Mouse (Mus musculus) lung, embryonic 15.5 days (tissue): ENCODE results near the gene Grb10. TPM values are rescaled to one million over a fixed set of nuclear protein-coding genes. Genes with fewer than 3 reads are reported as not detected.

Experiments
- ATAC-seq: fragments of 200-750 bp; cut with Nextera tagmentation; 2 replicates; pipeline ENCODE4 v1.8.0; 2017; ENCODE audit warnings: moderate number of reproducible peaks, borderline replicate concordance; ENCODE audit not compliant: low FRiP score, low TSS enrichment; ENCODE audit errors: extremely low read depth
- H3K27ac ChIP-seq: fragments of 300-500 bp; sonication (generic); 2 replicates; pipeline ENCODE4 v1.5.1; 2015; ENCODE audit warnings: moderate library complexity, mild to moderate bottlenecking, inconsistent platforms
- H3K27me3 ChIP-seq: fragments of 300-500 bp; sonication (generic); 2 replicates; pipeline ENCODE4 v1.6.1; 2015; ENCODE audit warnings: inconsistent platforms
- H3K36me3 ChIP-seq: fragments of 300-500 bp; sonication (generic); 2 replicates; pipeline ENCODE4 v1.6.1; 2015; ENCODE audit warnings: inconsistent platforms
- H3K4me1 ChIP-seq: fragments of 300-500 bp; sonication (generic); 2 replicates; pipeline ENCODE4 v1.6.1; 2015; ENCODE audit warnings: inconsistent platforms
- H3K4me2 ChIP-seq: fragments of 300-500 bp; sonication (generic); 2 replicates; pipeline ENCODE4 v1.6.1; 2015; ENCODE audit warnings: inconsistent platforms, mild to moderate bottlenecking, moderate library complexity
- H3K4me3 ChIP-seq: fragments of 300-500 bp; sonication (generic); 2 replicates; pipeline ENCODE4 v1.5.1; 2015; ENCODE audit warnings: mild to moderate bottlenecking, inconsistent platforms
- H3K9ac ChIP-seq: fragments of 300-500 bp; sonication (generic); 2 replicates; pipeline ENCODE4 v1.6.1; 2015; ENCODE audit warnings: inconsistent platforms
- H3K9me3 ChIP-seq: fragments of 300-500 bp; sonication (generic); 2 replicates; pipeline ENCODE4 v1.6.1; 2016; ENCODE audit warnings: inconsistent platforms
- WGBS: fragments of 180-500 bp; shearing (Covaris S2); methylation state at CpG from one replicate; pipeline ENCODE4 v1.1.7; 2015; 5-methylcytosine and 5-hydroxymethylcytosine counted together
- polyA plus RNA-seq: library from polyadenylated mRNA; unstranded; fragments of >200 nt; fragmentation: Nextera tagmentation; extraction: Ambion mirVana; gene quantifications from 2 replicates; pipeline ENCODE4 v1.2.1, GENCODE M21; 2015

Grb10 gene
- polyA plus RNA-seq, 1 experiment from 2014 or later, result 600 TPM

DNA sequence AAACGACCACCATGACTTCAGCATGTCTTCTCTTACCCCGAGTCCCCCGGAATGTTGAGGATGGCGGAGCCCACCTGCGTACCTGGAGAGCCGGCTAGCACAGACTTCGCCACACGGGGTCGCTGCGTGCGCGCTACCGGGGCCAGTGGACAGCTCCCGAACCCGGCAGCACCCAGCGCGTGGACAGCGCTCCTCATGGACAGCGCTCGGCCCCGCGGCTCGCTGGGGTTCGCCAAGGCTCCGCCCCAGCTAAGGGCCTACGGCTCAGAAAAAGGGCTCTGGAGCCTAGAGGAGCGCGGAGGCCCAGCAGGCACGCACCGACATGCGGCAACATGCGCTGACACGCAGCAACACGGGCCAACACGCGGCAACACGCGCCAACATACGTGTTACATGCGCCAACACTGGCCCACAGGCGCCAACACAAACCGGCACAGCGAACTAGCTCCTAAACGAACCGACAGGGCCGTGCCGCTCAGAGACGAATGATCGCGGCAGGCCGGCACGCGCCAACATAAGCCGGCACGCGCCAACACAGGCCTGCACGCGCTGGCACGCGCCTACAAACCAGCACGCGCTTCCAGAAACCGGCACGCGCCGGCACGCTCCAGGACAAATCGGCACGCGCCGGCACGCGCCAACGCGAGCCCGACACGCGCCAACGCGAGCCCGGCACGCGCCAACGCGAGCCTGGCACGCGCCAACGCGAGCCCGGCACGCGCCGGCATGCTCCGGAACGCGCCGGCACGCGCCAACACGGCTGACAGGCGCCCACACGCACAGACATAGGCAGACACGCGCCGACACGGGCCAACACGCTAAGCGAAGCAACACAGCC, 12.5 kb downstream of the Grb10 start:
- Histone ChIP-seq H3K9me3 (peaks cover 19% of the 10 kb centered on the region), H3K4me2 (peak overlapping the region; percentile 57), H3K27ac (no peak overlapping the region), H3K9ac (no peak overlapping the region), H3K4me3 (peak overlapping the region; percentile 26), H3K4me1 (peaks cover 9% of the 10 kb centered on the region; the same call in 1 of the 2 replicates), H3K27me3 (peaks cover 94% of the 10 kb centered on the region), H3K36me3 (peaks cover 63% of the 10 kb centered on the region)
- WGBS, result 58% methylated on average over 108 of the region's 108 CpGs
- peak; percentile 92 for ATAC-seq

DNA sequence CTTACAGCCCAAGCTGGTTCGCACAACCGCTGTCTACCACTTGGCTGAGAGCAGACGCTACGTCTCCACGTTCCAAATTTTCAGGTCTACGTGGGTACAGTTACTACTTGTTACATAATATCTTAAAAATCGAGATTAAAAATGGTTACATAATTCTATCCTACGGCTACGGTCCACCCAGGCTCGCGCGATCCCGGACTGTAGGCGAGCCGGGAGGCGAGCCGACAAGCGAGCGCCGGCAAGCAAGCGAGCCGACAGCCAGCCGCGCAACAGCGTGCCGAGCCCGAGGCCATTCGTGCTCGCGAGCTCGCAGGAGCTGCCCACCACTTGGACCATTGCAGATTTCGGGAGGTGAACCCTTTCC, 13.1 kb downstream of the Grb10 start:
- 57% methylated on average over 32 of the region's 32 CpGs for WGBS
- H3K4me1 ChIP-seq, result peaks cover 9% of the 10 kb centered on the region; the same call in 1 of the 2 replicates
- peak; percentile 46; the same call in 1 of the 2 replicates for ATAC-seq
- H3K9ac ChIP-seq, result no peak overlapping the region
- peak overlapping the region; percentile 57; the same call in 1 of the 2 replicates for H3K4me2 ChIP-seq
- peaks cover 93% of the 10 kb centered on the region for H3K27me3 ChIP-seq
- H3K27ac ChIP-seq, result no peak overlapping the region
- H3K36me3 ChIP-seq, result peaks cover 63% of the 10 kb centered on the region
- peaks cover 19% of the 10 kb centered on the region for H3K9me3 ChIP-seq
- no peak overlapping the region for H3K4me3 ChIP-seq

DNA sequence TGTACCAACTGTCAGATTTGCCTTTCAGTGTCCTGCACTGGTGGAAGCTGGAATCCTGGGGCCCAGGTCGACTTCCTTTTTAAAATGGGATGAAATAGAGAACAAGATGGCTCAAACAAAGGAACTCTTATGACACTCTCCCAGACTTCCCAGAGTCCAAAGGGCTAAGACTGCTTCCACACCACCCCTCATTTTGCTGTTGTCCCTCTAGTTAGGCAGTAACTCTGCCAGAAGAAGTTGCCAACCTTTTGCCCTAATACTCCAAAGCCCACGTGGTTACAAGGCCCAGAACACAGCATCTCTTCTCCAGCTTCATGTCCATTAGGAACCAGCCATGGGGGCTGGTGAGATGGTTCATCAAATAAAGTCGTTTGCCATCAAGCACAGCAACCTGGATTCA, 15.4 kb downstream of the Grb10 start:
- H3K4me3 ChIP-seq, result no peak overlapping the region
- H3K36me3 ChIP-seq, result peaks cover 52% of the 10 kb centered on the region
- H3K27ac ChIP-seq, result no peak overlapping the region
- H3K9me3 ChIP-seq, result peaks cover 19% of the 10 kb centered on the region
- H3K4me1 ChIP-seq, result peaks cover 9% of the 10 kb centered on the region; the same call in 1 of the 2 replicates
- H3K4me2 ChIP-seq, result no peak overlapping the region
- no peak overlapping the region for H3K9ac ChIP-seq
- peaks cover 91% of the 10 kb centered on the region for H3K27me3 ChIP-seq
- 48% methylated on average over 3 of the region's 3 CpGs for WGBS
- no peak for ATAC-seq

DNA sequence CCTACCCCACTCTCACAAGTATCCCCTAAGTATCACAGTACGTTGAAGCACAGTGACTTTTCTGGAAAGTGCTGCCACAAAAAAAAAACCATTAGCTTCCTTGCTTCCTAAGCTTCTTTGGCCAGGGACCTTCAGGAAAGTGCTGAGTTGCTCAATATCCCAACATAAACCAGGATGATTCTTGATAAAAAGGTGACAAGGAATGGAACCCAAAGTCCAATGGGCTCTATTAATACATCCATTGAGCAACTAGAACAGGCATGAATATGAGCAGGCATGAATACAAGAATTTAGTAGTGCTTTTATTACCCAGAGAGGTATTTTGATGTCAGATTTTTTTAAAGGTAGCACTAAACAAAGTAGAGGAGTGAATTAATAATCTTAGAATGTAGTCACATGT, 18.8 kb downstream of the Grb10 start:
- Histone ChIP-seq H3K27me3 (peaks cover 66% of the 10 kb centered on the region), H3K9me3 (no peaks in the 10 kb centered on the region), H3K4me2 (no peak overlapping the region), H3K4me3 (no peak overlapping the region), H3K4me1 (no peaks in the 10 kb centered on the region), H3K27ac (no peak overlapping the region), H3K36me3 (peaks cover 26% of the 10 kb centered on the region), H3K9ac (no peak overlapping the region)
- 71% methylated on average over 1 of the region's 1 CpGs for WGBS
- ATAC-seq, result no peak

DNA sequence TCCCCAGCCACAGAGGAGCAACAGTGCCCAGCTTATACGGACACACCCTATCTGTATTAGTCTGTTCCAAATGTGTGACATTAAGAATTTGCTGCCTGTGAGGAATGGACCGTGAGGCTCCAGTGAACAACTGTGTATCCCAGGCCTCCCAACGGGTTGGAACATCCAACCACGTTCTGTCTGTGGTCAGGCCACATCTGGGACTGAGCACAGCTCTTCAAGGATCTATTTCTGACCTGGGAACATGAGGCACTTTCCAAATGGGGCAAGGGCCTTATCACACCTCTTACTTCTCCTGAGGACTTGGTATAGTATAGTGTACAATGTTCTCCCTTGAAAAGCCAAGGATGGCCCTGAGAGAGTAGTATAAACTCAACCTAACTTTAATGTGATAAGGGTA, 19.9 kb downstream of the Grb10 start:
- peaks cover 23% of the 10 kb centered on the region for H3K36me3 ChIP-seq
- ATAC-seq, result no peak
- H3K4me3 ChIP-seq, result no peak overlapping the region
- no peak overlapping the region for H3K27ac ChIP-seq
- H3K27me3 ChIP-seq, result peaks cover 56% of the 10 kb centered on the region
- H3K9me3 ChIP-seq, result no peaks in the 10 kb centered on the region
- no peak overlapping the region for H3K4me2 ChIP-seq
- no peaks in the 10 kb centered on the region for H3K4me1 ChIP-seq
- 80% methylated on average over 4 of the region's 4 CpGs for WGBS
- no peak overlapping the region for H3K9ac ChIP-seq

DNA sequence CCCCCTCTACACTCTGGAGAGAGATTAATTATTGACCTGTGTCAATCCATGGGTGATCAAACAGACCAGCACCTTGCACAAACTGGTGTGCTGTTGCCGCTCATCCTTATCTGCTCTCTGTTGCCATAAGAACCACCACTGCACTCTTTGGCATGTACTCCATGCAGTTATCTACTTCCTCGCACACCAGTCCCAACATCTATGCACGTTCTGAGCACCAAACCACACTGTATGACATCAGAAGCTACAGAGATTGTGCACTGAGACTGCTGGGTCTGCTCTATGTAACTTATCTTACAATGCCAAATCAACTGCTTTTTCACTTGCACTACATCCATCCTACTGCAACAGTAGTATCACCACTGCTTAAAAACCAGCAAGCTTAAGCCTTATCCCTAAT, 28.4 kb downstream of the Grb10 start:
- Histone ChIP-seq H3K9me3 (no peaks in the 10 kb centered on the region), H3K4me3 (no peak overlapping the region), H3K36me3 (peaks cover 22% of the 10 kb centered on the region), H3K4me1 (no peaks in the 10 kb centered on the region), H3K4me2 (no peak overlapping the region), H3K27ac (no peak overlapping the region), H3K27me3 (no peaks in the 10 kb centered on the region), H3K9ac (no peak overlapping the region)
- no peak for ATAC-seq
- 74% methylated on average over 3 of the region's 3 CpGs for WGBS

DNA sequence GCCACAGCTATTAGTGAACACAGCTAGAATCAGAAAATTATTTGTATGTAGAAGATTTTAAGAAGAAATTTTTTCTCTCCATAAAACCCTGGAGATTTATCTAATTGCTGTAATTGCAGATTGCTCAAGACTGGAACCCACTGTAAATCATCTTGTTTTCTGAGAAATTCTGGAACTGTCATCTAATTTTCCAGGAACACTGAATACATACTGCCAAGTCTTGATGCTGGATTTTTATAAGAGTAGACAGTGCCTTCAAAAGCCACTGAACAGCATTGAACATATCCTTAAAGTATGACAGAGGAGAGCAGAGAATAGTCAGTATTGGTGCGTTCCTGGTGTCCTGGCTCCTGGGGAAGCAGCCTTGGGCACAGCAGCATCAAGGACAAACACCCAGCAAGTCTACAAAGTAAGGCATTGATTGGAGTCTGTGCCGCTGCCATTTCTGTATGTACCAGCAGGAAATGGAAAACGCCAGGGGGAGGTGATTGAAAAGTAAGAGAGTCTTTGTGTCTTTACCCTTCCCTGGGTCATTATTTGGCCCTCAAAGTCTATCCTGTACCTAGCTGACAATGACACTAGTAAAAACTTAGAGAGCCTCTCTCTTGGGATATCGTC, 38.1 kb downstream of the Grb10 start:
- Histone ChIP-seq H3K4me3 (no peak overlapping the region), H3K27ac (no peak overlapping the region), H3K4me1 (no peaks in the 10 kb centered on the region; the same call in 1 of the 2 replicates), H3K9me3 (no peaks in the 10 kb centered on the region), H3K9ac (no peak overlapping the region), H3K27me3 (no peaks in the 10 kb centered on the region), H3K4me2 (no peak overlapping the region), H3K36me3 (0 out of 2 replicates have a peak, but pooled peaks cover 2% of the 10 kb centered on the region)
- WGBS, result 85% methylated on average over 4 of the region's 4 CpGs
- no peak for ATAC-seq

DNA sequence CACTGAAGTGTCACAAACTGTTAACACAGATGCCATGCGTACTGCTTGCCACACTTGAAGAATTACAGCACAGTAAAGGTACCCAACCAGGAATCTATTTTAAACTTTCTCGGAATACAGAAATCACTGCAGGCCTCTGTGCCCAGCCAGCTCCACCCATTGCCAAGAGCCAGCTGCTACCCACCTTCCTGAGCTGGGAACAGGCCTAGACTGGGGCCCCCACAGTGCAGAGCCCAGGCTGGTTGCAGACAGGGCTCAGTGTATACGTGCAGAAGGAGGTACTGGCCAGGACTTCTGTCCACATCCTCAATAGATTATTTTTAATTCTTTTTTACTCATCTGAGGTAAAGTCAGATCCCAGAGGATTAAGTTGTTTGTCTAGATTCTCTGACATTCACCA, 39.6 kb downstream of the Grb10 start:
- no peak overlapping the region for H3K27ac ChIP-seq
- 66% methylated on average over 3 of the region's 3 CpGs for WGBS
- H3K9ac ChIP-seq, result no peak overlapping the region
- no peak overlapping the region for H3K4me2 ChIP-seq
- H3K9me3 ChIP-seq, result no peaks in the 10 kb centered on the region
- ATAC-seq, result no peak
- H3K4me1 ChIP-seq, result no peaks in the 10 kb centered on the region; the same call in 1 of the 2 replicates
- H3K36me3 ChIP-seq, result 0 out of 2 replicates have a peak, but pooled peaks cover 2% of the 10 kb centered on the region
- H3K27me3 ChIP-seq, result no peaks in the 10 kb centered on the region
- no peak overlapping the region for H3K4me3 ChIP-seq

DNA sequence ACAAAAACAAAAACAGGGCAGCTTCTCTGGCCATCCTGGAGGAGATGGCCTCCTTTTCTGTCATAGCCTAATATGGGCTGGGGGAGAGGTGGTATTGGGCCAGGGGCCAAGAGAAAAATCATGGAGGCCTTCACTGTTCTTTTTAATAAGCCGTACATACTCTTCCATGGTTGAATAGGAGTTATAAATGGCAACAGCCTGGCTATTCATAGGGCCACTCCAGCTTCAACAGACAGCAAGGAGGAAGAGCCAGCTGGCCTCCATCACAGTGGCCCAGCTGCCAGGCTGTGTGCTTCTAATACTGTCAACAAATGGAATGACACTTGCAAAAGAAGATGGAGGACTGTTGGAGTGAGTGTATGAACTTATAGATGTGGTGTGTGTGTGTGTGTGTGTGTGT, 41.4 kb downstream of the Grb10 start:
- WGBS, result 48% methylated on average over 1 of the region's 1 CpGs
- ATAC-seq, result peak; percentile 47; the same call in 1 of the 2 replicates

DNA sequence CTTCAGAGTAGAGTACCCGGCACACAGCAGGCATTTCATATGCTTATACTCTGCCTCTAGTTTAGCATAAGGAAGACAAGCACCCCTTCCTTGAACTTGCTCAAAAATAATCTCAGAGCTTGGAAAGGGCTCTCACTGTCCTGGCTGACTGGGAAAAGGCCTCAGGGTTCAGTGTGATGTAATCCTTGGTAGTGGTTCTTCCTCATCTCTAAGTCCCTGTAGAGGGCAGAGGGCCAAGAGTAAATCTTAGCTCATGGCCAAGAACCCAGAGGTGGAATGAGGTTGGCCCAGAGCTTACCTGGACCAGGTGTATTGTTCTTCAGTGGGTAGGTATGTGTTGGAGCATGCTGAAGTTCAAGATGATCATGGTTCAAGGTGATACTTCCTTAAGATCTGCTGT, 43.1 kb downstream of the Grb10 start:
- no peak overlapping the region for H3K9ac ChIP-seq
- ATAC-seq, result no peak
- no peaks in the 10 kb centered on the region for H3K27me3 ChIP-seq
- H3K9me3 ChIP-seq, result no peaks in the 10 kb centered on the region
- H3K4me3 ChIP-seq, result no peak overlapping the region
- 91% methylated on average over 1 of the region's 1 CpGs for WGBS
- H3K4me2 ChIP-seq, result no peak overlapping the region
- no peaks in the 10 kb centered on the region for H3K36me3 ChIP-seq
- H3K27ac ChIP-seq, result no peak overlapping the region
- H3K4me1 ChIP-seq, result peaks cover 4% of the 10 kb centered on the region; the same call in 1 of the 2 replicates

More for the DNA sequence above, 41.4 kb downstream of the Grb10 start:
- Histone ChIP-seq H3K4me3 (no peak overlapping the region), H3K9me3 (no peaks in the 10 kb centered on the region), H3K9ac (no peak overlapping the region), H3K36me3 (0 out of 2 replicates have a peak, but pooled peaks cover 2% of the 10 kb centered on the region), H3K4me1 (no peaks in the 10 kb centered on the region; the same call in 1 of the 2 replicates), H3K27ac (no peak overlapping the region), H3K27me3 (no peaks in the 10 kb centered on the region), H3K4me2 (no peak overlapping the region)

DNA sequence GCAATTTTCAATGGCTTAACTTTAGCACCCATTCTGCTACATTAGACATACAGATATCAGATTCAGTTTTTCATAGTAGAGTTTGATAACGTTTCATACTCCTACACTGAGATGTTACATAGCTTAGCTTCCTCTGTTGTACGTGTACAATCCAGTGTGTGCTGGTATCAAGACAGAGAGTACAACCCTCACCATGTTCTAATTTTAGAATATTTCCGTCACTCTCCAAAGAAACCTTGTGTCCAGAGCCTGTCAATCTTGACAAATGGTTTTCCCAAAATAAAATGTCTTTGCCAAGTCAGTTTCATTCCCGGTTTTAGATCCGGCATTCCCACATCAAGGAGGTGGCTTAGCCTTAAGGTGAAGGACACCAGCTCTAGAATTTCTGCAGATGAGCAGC, 44.7 kb downstream of the Grb10 start:
- WGBS, result 69% methylated on average over 5 of the region's 5 CpGs
- H3K27ac ChIP-seq, result no peak overlapping the region
- H3K27me3 ChIP-seq, result no peaks in the 10 kb centered on the region
- no peaks in the 10 kb centered on the region for H3K9me3 ChIP-seq
- no peak overlapping the region for H3K9ac ChIP-seq
- peaks cover 4% of the 10 kb centered on the region; the same call in 1 of the 2 replicates for H3K4me1 ChIP-seq
- no peak overlapping the region for H3K4me2 ChIP-seq
- H3K4me3 ChIP-seq, result no peak overlapping the region
- ATAC-seq, result no peak
- no peaks in the 10 kb centered on the region for H3K36me3 ChIP-seq

DNA sequence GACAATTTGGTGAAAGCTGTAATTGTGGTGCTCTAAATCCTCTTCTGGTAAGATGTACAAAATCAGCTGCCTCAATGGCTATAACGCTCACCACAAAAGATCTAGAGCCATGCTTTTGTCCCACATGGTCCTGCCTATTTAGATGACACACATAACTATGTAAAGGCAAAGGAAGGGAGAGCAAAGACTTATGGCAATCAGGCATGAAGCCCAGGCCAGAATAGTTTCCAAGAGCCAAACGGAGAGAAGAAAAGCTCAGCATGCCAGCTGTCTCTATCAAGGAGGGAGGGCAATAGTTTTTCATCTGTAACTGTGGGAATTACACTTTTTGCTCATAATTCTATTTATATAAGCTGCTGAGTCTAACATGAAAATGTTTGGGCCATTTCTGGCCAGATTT, 45.3 kb downstream of the Grb10 start:
- H3K36me3 ChIP-seq, result no peaks in the 10 kb centered on the region
- 73% methylated on average over 2 of the region's 2 CpGs for WGBS
- no peaks in the 10 kb centered on the region for H3K27me3 ChIP-seq
- no peak overlapping the region for H3K27ac ChIP-seq
- H3K4me3 ChIP-seq, result no peak overlapping the region
- no peak overlapping the region for H3K9ac ChIP-seq
- peaks cover 4% of the 10 kb centered on the region; the same call in 1 of the 2 replicates for H3K4me1 ChIP-seq
- no peaks in the 10 kb centered on the region for H3K9me3 ChIP-seq
- no peak for ATAC-seq
- H3K4me2 ChIP-seq, result no peak overlapping the region
